ENCODE assay signal across 19 mouse cellular contexts in the genomic region with DNA sequence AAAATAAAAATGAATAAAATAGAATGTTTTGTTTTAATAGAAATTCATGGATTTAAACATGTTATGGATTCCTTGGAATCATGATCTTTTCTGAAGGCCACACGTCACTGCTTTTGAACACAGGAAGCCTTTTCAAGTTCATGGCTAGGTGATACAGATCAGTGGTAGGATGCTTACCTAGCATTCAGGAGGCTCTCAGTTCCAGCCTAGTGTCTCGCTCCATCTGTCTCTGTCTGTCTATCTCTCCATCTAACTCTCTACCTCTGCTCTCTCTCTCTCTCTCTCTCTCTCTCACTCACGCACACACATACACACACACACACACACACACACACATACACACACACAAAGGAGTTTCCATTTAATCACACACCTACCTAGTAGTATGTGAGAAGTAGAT. TPM values are rescaled to one million over a fixed set of nuclear protein-coding genes. Genes with fewer than 3 reads are reported as not detected.
DNase-seq lines count a peak whose midpoint lies in the region; ATAC-seq lines count a peak whose summit lies in the region.
"Had no signal": no experiment of that assay in that cellular context is flagged by ENCODE, and none has a peak within 500 bp of the region (broad histone marks: within the 10 kb centered on the region; RNA-seq: fewer than 3 reads in every experiment).

No protein-coding gene starts in this region.

- DNase-seq in CD4-positive, CD25-positive, alpha-beta regulatory T cell, adult 2 months (ENCODE audit: low read depth, low spot score): peak; percentile 59
- DNase-seq in T-cell, adult 2 months (ENCODE audit: low spot score): peak; percentile 36
- no peak for DNase-seq in thymus, postnatal 25 days
- DNase-seq in embryo, embryonic 9.5 days (ENCODE audit: extremely low spot score): no peak
- DNase-seq: adrenal gland, postnatal 10 days; adrenal gland, postnatal 36 days; cerebellum, adult 18-20 months; cerebellum, adult 9-10 months; cerebellum, postnatal 14 days; gastrocnemius, postnatal 14 days; heart, adult 18-20 months; heart, postnatal 10 days; heart, postnatal 4 days; kidney, adult 11 months had no signal

- peak; percentile 34 for ATAC-seq in inflammation-experienced regulatory T-cells, adult 6 months
- no peak for ATAC-seq in megakaryocyte-erythroid progenitor cell, adult 5-6 weeks (replicated peaks; ENCODE audit: low FRiP score, low TSS enrichment, poor library complexity, severe bottlenecking)
- ATAC-seq: forebrain, embryonic 14.5 days; hindbrain, postnatal 0 days; intestine, embryonic 15.5 days had no signal

RNA-seq across cellular contexts. Expression of gene Sumf1, which starts 15.9 kb away (rescaled TPM):
- 1 to 10 TPM; 5.5 to 8.2 (median 5.8) TPM for polyA plus RNA-seq in inflammation-experienced regulatory T-cells, adult 6 months (2017; shearing (Covaris generic))
- 4.9 and 10.9 TPM in 2 replicates for total RNA-seq in megakaryocyte-erythroid progenitor cell, adult 5-6 weeks (2014; fragmentation: Nextera tagmentation)
- 8.9 and 15.5 TPM in 2 replicates for total RNA-seq in megakaryocyte-erythroid progenitor cell, adult 5-6 weeks (2017)

RNA-seq across cellular contexts. Expression of gene Itpr1, which starts 43.4 kb away (rescaled TPM):
- polyA plus RNA-seq in inflammation-experienced regulatory T-cells, adult 6 months (2017; shearing (Covaris generic)): 10 to 100 TPM; 15.3 to 18.8 (median 17.0) TPM
- 24.8 and 25.7 TPM in 2 replicates for total RNA-seq in megakaryocyte-erythroid progenitor cell, adult 5-6 weeks (2014; fragmentation: Nextera tagmentation)
- 57.6 and 66.5 TPM in 2 replicates for total RNA-seq in megakaryocyte-erythroid progenitor cell, adult 5-6 weeks (2017)

Comparison
In these comparisons a context has a peak if more than half of its experiments do, and no peak if none do; other contexts are left out.
1. DNase-seq: peak in CD4-positive, CD25-positive, alpha-beta regulatory T cell, adult 2 months (single experiment) and T-cell, adult 2 months (single experiment); none in thymus, postnatal 25 days (single experiment) and embryo, embryonic 9.5 days (single experiment).